Mouse (Mus musculus): ENCODE data around the gene Tnni3. TPM values are rescaled to one million over a fixed set of nuclear protein-coding genes. Genes with fewer than 3 reads are reported as not detected.
A peak's percentile ranks its signal among the peaks of the same experiment; 100 is the strongest.

The Tnni3 gene
- polyA plus RNA-seq, 1 experiment from 2014 or later = 5.8 TPM

DNA sequence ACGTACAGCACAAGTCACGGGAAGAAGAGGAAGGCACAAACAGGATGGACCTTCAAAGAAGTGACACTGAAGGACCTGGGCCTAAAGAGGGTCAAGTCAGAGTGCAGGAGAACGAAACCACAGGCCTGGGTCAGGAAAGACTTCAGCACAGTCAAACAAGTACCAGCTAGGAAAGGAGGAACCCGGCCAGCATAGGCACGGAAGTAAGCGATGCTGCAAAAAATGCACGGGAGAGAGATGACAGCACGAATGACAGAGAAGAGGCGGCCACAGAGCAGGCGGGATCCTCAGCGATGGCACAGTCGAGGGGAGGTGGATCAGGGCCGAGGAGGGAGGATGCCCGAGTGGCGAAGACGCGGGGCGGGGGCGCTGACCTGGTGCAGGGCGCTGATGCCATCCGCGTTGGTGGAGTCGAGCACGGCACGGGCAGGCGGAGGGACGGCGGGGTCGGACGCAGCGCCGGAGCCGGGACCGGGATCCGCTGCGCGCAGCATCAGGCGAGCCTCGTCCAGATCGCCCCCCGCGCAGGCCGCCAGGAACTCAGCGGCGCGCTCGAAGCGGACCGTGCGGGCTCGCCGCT is 23.0 kb downstream of the Tnni3 start:
- 0% methylated on average over 29 of the region's 52 CpGs for WGBS
- Histone ChIP-seq H3K4me2 (replicated peaks; ENCODE audit: low read depth, low read length) (peak overlapping the region; percentile 70), H3K9ac (replicated peaks; ENCODE audit: low read length) (peak overlapping the region; percentile 90), H3K9me3 (ENCODE audit: low read length) (no peaks in the 10 kb centered on the region), H3K27ac (ENCODE audit: low read length) (peak overlapping the region; percentile 95; the same call in 1 of the 2 replicates), H3K4me1 (ENCODE audit: insufficient read depth, low read length) (peaks cover 34% of the 10 kb centered on the region), H3K27me3 (ENCODE audit: insufficient read depth, low read length) (no peaks in the 10 kb centered on the region), H3K4me3 (ENCODE audit: low read length) (peak overlapping the region; percentile 66), H3K36me3 (ENCODE audit: insufficient read depth, low read length) (peaks cover 7% of the 10 kb centered on the region; the same call in 1 of the 2 replicates)
- ATAC-seq (ENCODE audit: low FRiP score, low TSS enrichment) = peak; percentile 53

DNA sequence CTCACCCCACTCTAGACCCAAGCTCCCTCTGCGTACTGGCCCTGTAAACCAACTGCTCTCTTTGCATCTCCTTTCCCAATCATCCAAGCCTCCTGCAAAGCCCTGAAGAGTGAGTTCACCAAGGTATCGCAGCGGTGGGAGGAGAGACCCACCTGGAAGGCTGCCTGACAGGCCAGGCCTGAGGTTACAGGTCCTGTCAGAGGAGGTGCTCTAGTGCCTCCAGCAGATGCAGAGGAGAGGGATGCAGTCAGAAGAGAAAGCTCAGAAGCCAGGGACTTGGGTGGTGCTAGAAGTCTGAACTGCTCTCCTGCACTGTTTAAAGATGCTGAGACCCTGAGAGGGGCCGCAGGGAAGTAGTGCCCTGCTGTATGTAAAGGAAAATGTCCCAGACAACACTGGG is 25.0 kb downstream of the Tnni3 start:
- Histone ChIP-seq H3K4me2 (replicated peaks; ENCODE audit: low read depth, low read length) (no peak overlapping the region), H3K9ac (replicated peaks; ENCODE audit: low read length) (no peak overlapping the region), H3K9me3 (ENCODE audit: low read length) (no peaks in the 10 kb centered on the region), H3K27me3 (ENCODE audit: insufficient read depth, low read length) (no peaks in the 10 kb centered on the region), H3K27ac (ENCODE audit: low read length) (no peak overlapping the region), H3K36me3 (ENCODE audit: insufficient read depth, low read length) (peaks cover 12% of the 10 kb centered on the region; the same call in 1 of the 2 replicates), H3K4me1 (ENCODE audit: insufficient read depth, low read length) (peaks cover 28% of the 10 kb centered on the region), H3K4me3 (ENCODE audit: low read length) (no peak overlapping the region)
- 94% methylated on average over 4 of the region's 4 CpGs for WGBS
- no peak for ATAC-seq (ENCODE audit: low FRiP score, low TSS enrichment)

DNA sequence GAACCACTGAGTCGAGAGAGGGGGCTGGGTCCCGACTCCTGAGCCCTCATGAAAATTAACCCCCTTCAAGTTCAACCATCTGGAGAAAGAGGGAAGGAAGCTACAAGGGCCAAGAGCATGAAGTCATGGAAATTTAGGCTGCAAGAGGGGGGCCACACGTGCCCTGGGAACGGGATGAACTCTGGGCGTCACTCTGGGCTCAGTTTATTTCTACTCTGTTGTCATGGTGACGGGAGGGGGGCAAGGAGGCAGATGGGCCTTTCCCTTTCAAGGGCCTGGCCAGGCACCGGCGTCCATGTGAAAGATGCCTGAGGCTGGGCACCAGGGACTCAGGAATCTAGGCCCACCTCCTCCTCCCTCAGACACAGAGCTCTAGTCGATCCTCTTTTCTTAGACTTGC is 25.8 kb downstream of the Tnni3 start:
- H3K27me3 ChIP-seq (ENCODE audit: insufficient read depth, low read length) = no peaks in the 10 kb centered on the region
- H3K36me3 ChIP-seq (ENCODE audit: insufficient read depth, low read length) = peaks cover 20% of the 10 kb centered on the region
- no peak overlapping the region for H3K9ac ChIP-seq (replicated peaks; ENCODE audit: low read length)
- H3K27ac ChIP-seq (ENCODE audit: low read length) = no peak overlapping the region
- no peak for ATAC-seq (ENCODE audit: low FRiP score, low TSS enrichment)
- 20% methylated on average over 9 of the region's 9 CpGs for WGBS
- H3K4me2 ChIP-seq (replicated peaks; ENCODE audit: low read depth, low read length) = no peak overlapping the region
- H3K4me3 ChIP-seq (ENCODE audit: low read length) = no peak overlapping the region
- H3K4me1 ChIP-seq (ENCODE audit: insufficient read depth, low read length) = peaks cover 28% of the 10 kb centered on the region
- no peaks in the 10 kb centered on the region for H3K9me3 ChIP-seq (ENCODE audit: low read length)

DNA sequence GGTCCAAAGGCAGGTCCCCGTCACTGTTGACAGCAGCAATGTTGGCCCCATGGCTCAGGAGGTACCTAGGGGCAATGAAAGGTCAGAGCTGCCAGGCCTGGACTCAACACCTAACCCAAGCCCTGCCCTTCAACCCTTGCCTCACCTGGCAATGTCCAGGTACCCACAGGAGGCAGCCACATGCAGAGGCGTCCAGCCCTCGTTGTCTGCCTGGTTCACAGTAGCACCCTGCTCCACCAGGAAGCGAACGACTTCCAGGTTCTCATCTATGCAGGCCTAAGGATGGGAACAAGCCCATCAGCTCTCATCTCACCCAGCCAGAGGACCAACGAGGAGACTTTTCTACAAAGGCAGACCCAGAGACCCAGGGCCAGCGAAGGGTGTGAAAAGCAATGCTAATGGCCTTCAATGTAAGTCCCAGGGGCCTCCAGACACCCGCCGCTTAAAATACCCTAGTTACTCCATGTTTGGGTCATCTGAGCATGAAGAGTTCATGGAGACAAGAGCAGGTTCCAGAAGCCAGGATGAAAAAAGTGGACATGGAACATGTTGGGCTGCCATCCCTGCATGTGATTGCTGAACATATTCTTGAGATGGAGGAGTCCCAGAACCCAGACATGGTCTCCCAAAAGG is 26.6 kb downstream of the Tnni3 start:
- H3K36me3 ChIP-seq (ENCODE audit: insufficient read depth, low read length) = peaks cover 21% of the 10 kb centered on the region
- no peak for ATAC-seq (ENCODE audit: low FRiP score, low TSS enrichment)
- no peak overlapping the region for H3K9ac ChIP-seq (replicated peaks; ENCODE audit: low read length)
- H3K4me1 ChIP-seq (ENCODE audit: insufficient read depth, low read length) = peaks cover 34% of the 10 kb centered on the region
- WGBS = 94% methylated on average over 9 of the region's 9 CpGs
- no peaks in the 10 kb centered on the region for H3K27me3 ChIP-seq (ENCODE audit: insufficient read depth, low read length)
- no peaks in the 10 kb centered on the region for H3K9me3 ChIP-seq (ENCODE audit: low read length)
- H3K4me3 ChIP-seq (ENCODE audit: low read length) = no peak overlapping the region
- no peak overlapping the region for H3K27ac ChIP-seq (ENCODE audit: low read length)
- H3K4me2 ChIP-seq (replicated peaks; ENCODE audit: low read depth, low read length) = no peak overlapping the region

DNA sequence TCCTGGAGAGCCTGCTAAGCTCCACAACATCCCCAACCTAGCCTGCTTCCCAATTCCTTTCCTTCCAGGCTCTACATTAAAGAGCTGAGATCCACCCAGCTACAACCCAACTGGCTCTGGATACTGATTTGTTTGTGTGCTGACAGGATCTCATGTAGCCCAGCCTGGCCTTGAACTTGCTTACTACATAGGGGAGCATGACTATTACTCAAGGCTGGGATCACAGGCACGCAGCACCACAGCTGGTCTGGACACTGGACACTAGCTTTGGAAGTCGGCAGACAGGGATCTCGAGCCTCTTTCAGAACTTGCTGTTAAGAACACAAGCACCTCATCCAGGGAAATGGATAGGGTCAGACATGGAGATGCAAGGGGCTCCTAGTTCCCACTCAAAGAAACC is 27.6 kb downstream of the Tnni3 start:
- Histone ChIP-seq H3K4me1 (ENCODE audit: insufficient read depth, low read length) (peaks cover 36% of the 10 kb centered on the region), H3K9ac (replicated peaks; ENCODE audit: low read length) (no peak overlapping the region), H3K36me3 (ENCODE audit: insufficient read depth, low read length) (peaks cover 21% of the 10 kb centered on the region), H3K4me3 (ENCODE audit: low read length) (no peak overlapping the region), H3K4me2 (replicated peaks; ENCODE audit: low read depth, low read length) (no peak overlapping the region), H3K27ac (ENCODE audit: low read length) (no peak overlapping the region), H3K27me3 (ENCODE audit: insufficient read depth, low read length) (no peaks in the 10 kb centered on the region), H3K9me3 (ENCODE audit: low read length) (no peaks in the 10 kb centered on the region)
- 95% methylated on average over 3 of the region's 3 CpGs for WGBS
- no peak for ATAC-seq (ENCODE audit: low FRiP score, low TSS enrichment)

DNA sequence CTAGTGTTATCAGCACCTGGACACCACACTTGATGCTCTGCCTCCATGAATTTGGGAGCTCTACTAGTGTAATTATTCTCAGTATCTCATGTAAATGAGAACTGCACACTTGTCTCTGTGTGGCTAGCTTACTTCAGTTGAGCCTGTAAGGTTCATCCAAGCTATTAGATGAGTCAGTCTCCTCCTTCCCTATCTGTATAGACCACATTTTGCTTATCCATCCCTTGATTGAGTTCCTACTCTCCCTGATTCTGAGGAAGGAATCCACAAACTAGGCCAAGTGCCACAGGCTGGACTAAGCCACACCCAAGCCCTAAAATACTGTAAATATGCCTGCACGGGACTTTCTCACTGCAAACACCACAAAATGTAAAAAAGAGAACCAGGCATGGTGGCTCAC is 30.0 kb downstream of the Tnni3 start:
- Histone ChIP-seq H3K4me2 (replicated peaks; ENCODE audit: low read depth, low read length) (no peak overlapping the region), H3K4me3 (ENCODE audit: low read length) (no peak overlapping the region), H3K4me1 (ENCODE audit: insufficient read depth, low read length) (peaks cover 19% of the 10 kb centered on the region), H3K9ac (replicated peaks; ENCODE audit: low read length) (no peak overlapping the region), H3K9me3 (ENCODE audit: low read length) (no peaks in the 10 kb centered on the region), H3K36me3 (ENCODE audit: insufficient read depth, low read length) (peaks cover 30% of the 10 kb centered on the region), H3K27ac (ENCODE audit: low read length) (no peak overlapping the region), H3K27me3 (ENCODE audit: insufficient read depth, low read length) (no peaks in the 10 kb centered on the region)
- WGBS = 69% methylated on average over 1 of the region's 1 CpGs
- ATAC-seq (ENCODE audit: low FRiP score, low TSS enrichment) = no peak

DNA sequence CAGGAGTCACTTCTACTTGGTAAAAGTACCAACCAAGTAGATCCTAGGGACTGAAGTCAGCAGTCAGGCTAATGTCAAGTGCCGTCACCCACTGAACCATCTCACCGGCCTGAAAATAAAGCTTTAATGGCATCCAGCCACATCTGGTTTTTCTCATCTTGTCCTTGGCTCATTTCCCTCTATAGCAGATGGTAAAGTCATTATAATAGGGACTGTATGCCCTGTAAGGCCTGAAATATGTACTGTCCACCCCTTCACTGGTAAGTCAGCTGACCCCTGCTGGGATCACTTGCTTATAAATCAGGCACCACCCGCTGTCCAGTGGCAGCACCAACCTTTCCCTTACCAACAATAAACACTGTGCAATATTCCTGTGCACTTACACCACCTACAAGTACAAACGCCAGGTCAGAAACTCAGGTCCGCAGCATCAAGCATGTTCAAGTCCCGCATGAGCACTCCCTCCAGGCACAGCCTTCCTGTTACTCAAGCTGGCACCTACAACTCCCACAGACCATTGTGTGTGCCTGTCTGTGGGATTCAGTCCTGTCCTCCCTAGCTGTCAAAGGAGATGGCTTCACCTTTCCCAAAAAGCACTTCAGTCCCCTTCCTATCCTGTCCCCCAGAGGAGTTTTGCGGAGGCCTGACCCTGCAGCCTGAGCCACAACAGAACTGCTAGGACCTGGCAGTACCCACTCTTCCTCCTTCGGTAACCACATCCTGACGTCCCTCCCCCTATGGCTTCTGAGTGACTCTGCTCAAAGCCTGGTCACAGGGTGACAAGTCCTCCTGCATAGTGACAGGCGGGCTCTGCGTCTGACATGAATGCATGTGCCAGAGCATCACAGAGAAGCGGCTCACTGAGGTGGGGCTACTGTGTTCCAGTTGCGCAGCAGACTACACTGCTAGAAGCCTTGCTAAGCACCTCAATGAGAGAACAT is 31.5 kb downstream of the Tnni3 start:
- Histone ChIP-seq H3K36me3 (ENCODE audit: insufficient read depth, low read length) (peaks cover 36% of the 10 kb centered on the region), H3K9me3 (ENCODE audit: low read length) (no peaks in the 10 kb centered on the region), H3K4me2 (replicated peaks; ENCODE audit: low read depth, low read length) (no peak overlapping the region), H3K27ac (ENCODE audit: low read length) (no peak overlapping the region), H3K27me3 (ENCODE audit: insufficient read depth, low read length) (no peaks in the 10 kb centered on the region), H3K9ac (replicated peaks; ENCODE audit: low read length) (no peak overlapping the region), H3K4me1 (ENCODE audit: insufficient read depth, low read length) (peaks cover 8% of the 10 kb centered on the region; the same call in 1 of the 2 replicates), H3K4me3 (ENCODE audit: low read length) (no peak overlapping the region)
- 63% methylated on average over 13 of the region's 13 CpGs for WGBS
- peak; percentile 62 for ATAC-seq (ENCODE audit: low FRiP score, low TSS enrichment)

DNA sequence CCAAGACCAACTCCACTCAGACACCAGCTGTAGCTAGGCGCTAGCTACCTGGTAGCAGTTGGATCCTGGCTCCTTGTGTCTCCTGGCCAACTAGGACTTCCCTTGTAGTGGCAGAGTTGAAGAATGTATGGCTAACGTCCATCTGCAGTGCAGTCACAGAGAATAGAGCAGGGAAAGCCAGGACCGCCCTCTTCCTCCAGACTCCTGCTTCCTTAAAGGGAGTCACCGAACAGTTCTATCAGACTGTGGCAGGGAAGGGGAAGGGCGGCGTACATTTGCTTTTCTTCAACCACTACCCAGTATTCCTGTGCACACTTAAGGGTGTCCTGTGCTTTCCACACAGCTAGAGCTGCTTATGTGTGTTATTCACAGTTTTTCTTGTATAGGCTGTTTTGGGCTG is 32.7 kb downstream of the Tnni3 start:
- Histone ChIP-seq H3K27me3 (ENCODE audit: insufficient read depth, low read length) (no peaks in the 10 kb centered on the region), H3K27ac (ENCODE audit: low read length) (peak overlapping the region; percentile 26; the same call in 1 of the 2 replicates), H3K9ac (replicated peaks; ENCODE audit: low read length) (no peak overlapping the region), H3K4me1 (ENCODE audit: insufficient read depth, low read length) (peaks cover 8% of the 10 kb centered on the region; the same call in 1 of the 2 replicates), H3K4me2 (replicated peaks; ENCODE audit: low read depth, low read length) (no peak overlapping the region), H3K9me3 (ENCODE audit: low read length) (no peaks in the 10 kb centered on the region), H3K36me3 (ENCODE audit: insufficient read depth, low read length) (peaks cover 34% of the 10 kb centered on the region), H3K4me3 (ENCODE audit: low read length) (no peak overlapping the region)
- WGBS = 70% methylated on average over 6 of the region's 6 CpGs
- ATAC-seq (ENCODE audit: low FRiP score, low TSS enrichment) = no peak

DNA sequence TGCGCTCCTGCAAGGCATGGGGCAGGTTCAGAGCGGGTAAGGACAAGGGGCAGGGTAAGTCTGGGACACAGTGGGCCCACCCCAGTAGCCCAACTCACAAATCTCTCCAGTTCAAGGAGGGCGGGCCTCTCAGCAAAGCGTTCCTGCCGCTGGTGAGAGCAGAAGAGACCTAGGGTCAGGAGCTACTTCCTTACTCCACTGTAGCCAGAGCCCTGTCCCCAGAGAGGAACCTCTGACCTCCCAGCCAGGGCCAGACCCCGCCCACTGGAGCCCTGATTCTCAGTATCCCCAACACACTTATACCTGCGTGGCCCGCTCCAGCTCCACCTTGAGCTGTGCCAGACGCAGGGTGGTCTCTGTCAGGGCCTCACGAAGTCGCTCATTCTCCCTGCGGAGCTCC is 41.7 kb downstream of the Tnni3 start:
- Histone ChIP-seq H3K36me3 (ENCODE audit: insufficient read depth, low read length) (peaks cover 43% of the 10 kb centered on the region), H3K4me1 (ENCODE audit: insufficient read depth, low read length) (peaks cover 23% of the 10 kb centered on the region), H3K9me3 (ENCODE audit: low read length) (no peaks in the 10 kb centered on the region), H3K4me3 (ENCODE audit: low read length) (no peak overlapping the region), H3K27me3 (ENCODE audit: insufficient read depth, low read length) (no peaks in the 10 kb centered on the region), H3K4me2 (replicated peaks; ENCODE audit: low read depth, low read length) (no peak overlapping the region), H3K27ac (ENCODE audit: low read length) (no peak overlapping the region), H3K9ac (replicated peaks; ENCODE audit: low read length) (no peak overlapping the region)
- no peak for ATAC-seq (ENCODE audit: low FRiP score, low TSS enrichment)
- 83% methylated on average over 12 of the region's 12 CpGs for WGBS
